Mouse (Mus musculus): ENCODE data around the gene Stk40.

Stk40 gene

DNA sequence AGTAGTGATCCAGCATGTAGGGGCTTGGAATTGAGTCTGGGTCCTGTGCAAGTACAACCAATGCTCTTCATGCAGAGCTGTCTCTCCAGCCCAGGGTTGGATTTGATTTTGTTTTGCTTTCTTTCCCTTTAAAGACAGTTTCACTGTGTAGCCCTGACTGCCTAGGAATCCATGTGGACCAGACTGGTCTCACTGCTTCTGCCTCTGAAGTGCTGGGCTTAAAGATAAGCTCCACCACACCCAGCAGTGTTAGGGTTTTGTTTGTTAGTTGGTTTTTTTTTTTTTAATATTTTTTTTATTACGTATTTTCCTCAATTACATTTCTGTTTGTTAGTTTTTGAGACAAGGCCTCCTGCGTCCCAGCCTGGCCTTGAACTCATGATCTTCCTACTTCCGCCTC, 4.4 kb upstream of the Stk40 start:
- DNase-seq, result no peak

DNA sequence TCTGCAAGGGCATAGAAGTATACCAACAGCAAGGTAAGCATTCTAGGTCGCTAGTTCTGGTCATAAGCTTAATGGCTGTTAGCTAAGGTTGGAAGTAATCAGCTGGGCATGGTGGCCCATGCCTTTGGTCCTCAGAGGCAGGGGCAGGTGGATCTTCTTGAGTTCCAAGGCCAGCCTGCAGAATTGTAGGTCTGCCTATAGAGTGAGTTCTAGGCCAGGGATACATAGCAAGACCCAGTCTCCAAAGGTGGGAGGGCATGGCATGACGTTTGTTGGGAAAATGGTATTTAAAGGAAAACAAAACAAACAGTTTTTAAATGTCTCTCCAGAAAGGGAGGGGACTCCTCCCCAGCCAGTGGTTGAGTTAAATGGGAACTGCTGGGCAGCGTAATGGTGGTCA, 3.0 kb upstream of the Stk40 start:
- no peak for DNase-seq

GRCm38 (mm10) chr4:126102061-126102841, 1.5 kb upstream of the Stk40 start:
- DNase-seq, result no peak

GRCm38 (mm10) chr4:126103057-126103581, 638 bp upstream of the Stk40 start:
- DNase-seq, result peak; percentile 57

DNA sequence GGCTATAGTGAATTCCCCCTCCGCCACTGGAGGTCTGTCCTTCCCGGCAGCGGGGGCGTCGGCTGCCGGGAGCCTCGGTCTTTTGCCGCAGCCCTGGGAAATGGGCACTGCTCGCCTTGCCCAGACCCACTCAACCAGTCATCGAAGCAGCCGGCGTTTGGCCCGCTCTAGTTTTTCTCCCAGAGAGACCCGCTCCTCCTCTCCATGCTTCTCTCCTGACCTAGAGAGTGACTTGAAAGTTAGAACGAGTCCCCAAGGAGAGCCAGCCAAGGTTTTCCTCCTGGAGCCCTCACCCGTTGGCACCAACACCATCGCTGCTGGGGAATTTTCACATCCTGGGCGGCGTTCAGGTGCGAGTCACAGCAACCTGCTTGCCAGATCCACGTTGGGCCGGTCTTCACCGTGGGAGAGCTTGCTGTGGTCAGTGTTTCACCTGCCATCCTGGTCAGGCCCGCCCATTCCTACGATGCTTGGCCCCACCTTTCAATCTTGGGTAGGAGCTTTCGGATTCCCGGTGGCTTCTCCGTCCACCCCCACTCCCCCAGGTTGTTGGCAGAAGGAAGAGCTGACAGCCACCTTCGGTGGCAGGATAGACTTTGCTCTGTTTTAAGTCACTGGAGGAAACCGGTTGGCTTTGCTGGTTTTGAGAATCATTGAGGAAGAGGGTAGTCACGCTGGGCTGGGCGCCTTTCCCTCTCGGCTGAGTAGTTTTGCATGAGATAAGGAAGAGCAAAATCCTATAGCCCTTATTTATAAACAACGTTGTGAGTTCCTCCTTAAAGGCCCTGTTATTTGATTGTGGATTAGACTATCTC, 711 bp downstream of the Stk40 start:
- DNase-seq, result peak; percentile 39

DNA sequence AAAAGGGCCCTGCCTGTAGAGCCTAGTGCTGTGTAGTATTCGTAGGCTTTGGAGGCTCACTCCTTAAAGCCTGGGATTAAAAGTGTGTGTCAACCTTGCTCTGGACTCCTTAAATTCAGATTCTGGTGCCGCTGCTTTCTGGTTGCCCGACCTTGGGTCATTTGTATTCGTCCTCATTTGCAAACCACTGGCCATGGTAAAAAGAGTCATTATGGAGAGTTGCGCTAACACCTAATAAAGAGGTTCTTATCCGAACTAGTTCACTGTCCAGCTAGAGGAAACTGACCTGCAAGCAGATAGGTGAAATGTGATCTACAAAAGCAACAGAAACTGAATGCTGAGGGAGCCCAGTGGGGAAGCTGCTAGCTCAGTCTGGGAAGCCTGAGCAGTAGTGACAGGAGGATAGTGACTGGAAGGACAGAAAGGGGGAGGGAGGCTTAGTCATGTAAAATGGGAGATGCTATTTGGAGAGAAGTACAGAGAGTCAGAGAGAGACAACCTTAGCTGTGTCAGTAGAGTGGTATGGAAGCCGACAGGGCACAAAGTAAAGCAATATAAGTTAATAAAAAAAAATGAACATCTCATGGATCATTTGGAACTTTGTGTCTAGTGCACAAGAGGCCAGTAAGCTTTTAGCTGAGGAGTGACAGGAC, 1.5 kb downstream of the Stk40 start:
- DNase-seq, result no peak

DNA sequence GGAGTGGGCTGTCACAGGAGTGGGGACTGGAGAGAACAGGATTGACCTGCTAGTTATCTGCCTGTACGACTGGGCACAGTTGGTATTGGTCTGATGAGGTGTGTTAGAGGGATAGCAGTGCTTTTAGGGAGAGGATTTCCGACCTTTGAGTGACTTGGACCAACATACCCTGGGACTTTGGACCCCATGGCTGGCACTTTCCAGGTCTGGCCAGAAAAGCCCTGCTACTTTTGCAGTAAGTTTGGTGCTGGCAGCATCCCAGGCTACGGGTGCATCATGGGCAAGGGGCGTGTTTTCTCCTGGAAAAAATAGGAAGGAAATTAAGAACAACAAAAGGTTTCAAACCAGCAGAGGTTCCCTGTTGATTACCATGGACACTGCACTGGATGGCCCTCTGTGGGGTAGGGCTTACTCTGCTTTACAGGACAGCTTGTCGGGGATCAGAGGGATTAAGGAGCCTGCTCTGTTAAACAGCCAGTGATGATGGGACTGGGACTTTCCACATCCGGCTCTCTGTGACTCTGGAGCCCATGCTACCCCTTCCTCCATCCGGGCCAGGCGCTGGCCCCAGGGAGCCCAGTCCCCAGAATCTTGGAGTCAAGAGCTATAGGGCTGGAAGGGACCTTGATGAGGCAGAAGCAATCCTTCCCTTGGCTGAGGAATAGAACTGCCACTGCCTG, 4.4 kb downstream of the Stk40 start:
- no peak for DNase-seq

- peak; percentile 11 for DNase-seq
Observed at GRCm38 (mm10) chr4:126109613-126110373, 6.0 kb downstream of the Stk40 start.

DNA sequence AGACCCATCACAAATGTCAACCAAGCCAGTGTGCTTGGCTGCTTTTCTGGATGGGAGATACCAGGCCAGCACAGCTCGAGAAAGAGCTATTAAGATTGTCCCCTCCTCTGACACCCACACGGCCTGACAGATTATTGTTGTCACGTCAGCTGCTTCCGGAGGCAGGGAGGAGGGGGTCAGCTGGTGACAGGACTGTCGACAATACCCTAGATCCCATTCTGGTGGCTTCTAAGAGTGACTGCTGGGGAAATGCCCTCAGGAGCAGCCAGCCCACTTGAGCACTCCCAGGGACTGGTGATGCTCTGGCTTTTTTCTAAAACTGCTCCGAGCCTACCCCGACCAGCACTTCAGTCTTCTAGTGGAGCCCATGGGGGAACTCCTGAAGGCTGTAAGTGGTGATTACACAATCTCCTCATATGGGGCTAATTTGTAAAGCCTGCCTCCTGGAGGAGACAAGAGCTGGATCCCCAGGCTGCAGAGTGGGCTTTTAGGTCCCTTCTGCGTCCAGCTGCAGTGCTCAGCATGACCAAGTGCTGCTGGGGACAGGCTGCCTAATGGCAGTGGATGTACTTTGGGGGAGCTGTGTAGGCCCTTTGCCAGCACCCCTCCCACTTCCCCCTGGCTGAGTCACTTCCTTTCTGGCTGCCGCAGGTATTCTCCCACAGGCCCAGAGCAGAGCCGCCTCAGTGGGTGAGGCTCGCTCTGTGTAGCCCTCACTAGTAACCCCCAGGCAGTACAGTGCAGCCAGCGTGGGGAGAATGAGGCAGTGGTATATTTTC, 6.8 kb downstream of the Stk40 start:
- peak; percentile 83 for DNase-seq

DNA sequence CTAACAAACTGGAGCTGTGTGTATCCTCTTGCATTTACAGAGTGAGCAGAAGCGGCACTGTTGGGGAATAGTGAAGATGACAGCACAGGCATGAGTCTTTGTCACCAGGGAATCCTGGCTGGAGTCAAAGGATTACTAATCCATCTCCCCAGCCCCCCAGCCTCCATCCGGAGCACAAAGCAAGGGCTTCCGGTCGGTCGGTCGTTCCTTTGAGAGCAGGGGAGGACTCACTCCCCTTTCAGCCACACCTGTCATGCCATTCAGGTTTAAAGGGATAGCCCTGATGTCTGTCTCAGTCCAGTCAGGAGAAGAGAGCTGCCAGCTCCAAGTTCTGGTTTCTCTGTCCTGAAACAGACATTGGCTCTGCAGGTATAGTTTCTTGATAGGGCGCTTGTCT, 7.4 kb downstream of the Stk40 start:
- no peak for DNase-seq

GRCm38 (mm10) chr4:126113243-126113642, 9.5 kb downstream of the Stk40 start:
- DNase-seq, result no peak

GRCm38 (mm10) chr4:126113943-126114342, 10.2 kb downstream of the Stk40 start:
- peak; percentile 75 for DNase-seq

- DNase-seq, result no peak
Observed at GRCm38 (mm10) chr4:126115411-126115810, 11.7 kb downstream of the Stk40 start.

GRCm38 (mm10) chr4:126115871-126116521, 12.2 kb downstream of the Stk40 start:
- no peak for DNase-seq

DNA sequence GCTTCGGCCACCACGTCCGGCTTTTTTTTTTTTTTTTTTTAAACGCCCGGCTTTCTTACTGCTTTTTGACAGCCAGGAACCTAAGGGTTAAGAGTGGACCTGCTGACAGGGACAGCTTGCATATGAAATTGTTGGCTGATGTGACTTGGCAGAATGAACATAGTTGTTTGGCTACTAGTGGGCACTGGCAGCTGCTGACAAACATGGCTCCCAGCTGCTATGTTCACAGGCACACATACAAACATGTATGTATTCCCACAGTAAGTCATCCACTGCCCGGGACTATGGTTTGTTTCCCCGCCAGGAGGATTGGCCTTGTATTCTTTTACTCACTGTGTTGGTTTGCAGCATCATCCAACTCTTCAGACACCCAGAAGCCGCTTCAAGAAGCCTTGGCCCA, 13.4 kb downstream of the Stk40 start:
- DNase-seq, result no peak

DNA sequence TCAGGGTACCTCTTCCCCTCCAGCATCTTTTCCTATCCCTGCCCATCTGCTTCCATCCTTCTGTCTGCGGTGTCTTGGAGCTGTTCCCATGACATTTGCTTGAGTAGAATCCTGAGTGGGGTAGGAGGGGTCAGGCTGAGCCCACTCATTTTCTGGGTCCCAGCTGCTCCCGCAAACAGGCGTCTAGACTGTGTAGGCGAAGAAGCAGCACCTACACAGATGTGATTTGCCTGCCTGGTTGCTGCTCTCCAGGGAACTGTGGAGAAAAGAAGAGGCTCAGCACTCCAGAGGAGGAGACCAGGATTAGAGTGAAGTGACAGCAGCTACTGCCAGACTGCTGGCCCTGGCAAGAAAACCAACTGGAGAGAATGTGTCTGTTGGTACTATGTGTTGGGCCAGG, 14.9 kb downstream of the Stk40 start:
- no peak for DNase-seq

GRCm38 (mm10) chr4:126119051-126119450, 15.3 kb downstream of the Stk40 start:
- DNase-seq, result no peak

- DNase-seq, result no peak
Observed at GRCm38 (mm10) chr4:126120052-126120451, 16.3 kb downstream of the Stk40 start.

- no peak for DNase-seq
Observed at GRCm38 (mm10) chr4:126120506-126120905, 16.7 kb downstream of the Stk40 start.

- no peak for DNase-seq
Observed at GRCm38 (mm10) chr4:126123309-126124040, 19.7 kb downstream of the Stk40 start.

Measured in thymus, postnatal 25 days (tissue).